1 mouse cellular context compared by ENCODE assay signal in the genomic region with DNA sequence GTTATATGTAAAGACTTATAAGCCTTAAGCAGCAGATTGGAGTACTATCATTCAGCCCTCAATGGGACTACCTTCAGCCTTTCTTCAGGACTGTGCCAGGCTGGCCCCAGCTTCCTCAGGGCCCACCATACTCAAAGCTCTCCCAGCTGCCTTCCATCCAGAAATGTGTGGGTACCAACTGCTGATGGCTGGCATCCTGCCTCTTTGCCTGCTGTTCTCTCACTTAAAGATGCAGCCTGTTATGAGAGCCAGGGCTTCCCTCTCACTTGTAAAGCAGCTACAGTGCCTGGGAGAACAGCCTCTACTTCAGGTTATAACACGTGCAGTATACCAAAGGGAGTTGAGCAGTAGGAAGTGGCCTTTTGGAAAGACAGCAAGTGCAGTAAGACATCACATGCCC.
TF ChIP-seq lines count a peak whose summit lies in the region.

No protein-coding gene starts in this region.

TF ChIP-seq in MEL, 35 proteins besides CTCF, POLR2A, EP300 and RAD21:
- TF ChIP-seq ZMIZ1 (IDR thresholded peaks at IDR 0.05; ENCODE audit: low read depth, low read length) (0 out of 2 replicates have a peak, but pooled peaks have one; percentile 33), TBP (IDR thresholded peaks at IDR 0.05; ENCODE audit: low read depth, low read length) (no peak)
